Mouse (Mus musculus) megakaryocyte-erythroid progenitor cell, adult 5-6 weeks (primary cell): ENCODE data around the gene Zscan12. TPM values are rescaled to one million over a fixed set of nuclear protein-coding genes. Genes with fewer than 3 reads are reported as not detected.

ENCODE experiments used
- ATAC-seq: replicated peaks from 2 replicates; pipeline ENCODE4 v1.8.0; 2016; ENCODE audit warnings: mild to moderate bottlenecking, inconsistent platforms; ENCODE audit not compliant: severe bottlenecking, poor library complexity, low FRiP score, low TSS enrichment
- total RNA-seq, 2 experiments: library from RNA; stranded (forward) in 1 of 2; stranded (reverse) in 1 of 2; fragments of 200-1000, 215-1000 nt in 1 of 2; fragments of >200 nt in 1 of 2; fragmentation: Nextera tagmentation in 1 of 2; gene quantifications; 2 replicates each; pipeline ENCODE4 v1.2.3; 2014 to 2017

Gene Zscan12
- total RNA-seq, 2 experiments from 2014 or later: 11.0 to 11.1 TPM

DNA sequence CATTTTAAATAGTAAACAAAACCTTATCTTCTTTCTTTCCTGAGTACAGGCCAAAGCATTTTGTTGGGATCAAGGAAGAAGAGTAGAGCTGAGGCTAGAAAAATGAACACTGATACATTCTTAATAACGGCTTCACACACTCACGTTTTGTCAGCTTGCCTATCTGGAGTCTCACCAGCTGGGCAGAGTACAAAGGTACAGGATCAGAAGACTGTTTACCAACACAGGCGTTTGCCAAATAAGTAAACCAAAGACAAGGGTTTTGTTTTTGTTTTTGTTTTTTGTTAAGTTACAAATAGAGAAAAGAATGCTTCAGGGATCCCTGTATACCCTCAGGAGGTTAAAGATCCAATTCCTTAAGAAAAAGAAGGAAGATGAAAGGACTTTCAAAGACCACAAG lies 38.5 kb downstream of the Zscan12 start:
- no peak for ATAC-seq

DNA sequence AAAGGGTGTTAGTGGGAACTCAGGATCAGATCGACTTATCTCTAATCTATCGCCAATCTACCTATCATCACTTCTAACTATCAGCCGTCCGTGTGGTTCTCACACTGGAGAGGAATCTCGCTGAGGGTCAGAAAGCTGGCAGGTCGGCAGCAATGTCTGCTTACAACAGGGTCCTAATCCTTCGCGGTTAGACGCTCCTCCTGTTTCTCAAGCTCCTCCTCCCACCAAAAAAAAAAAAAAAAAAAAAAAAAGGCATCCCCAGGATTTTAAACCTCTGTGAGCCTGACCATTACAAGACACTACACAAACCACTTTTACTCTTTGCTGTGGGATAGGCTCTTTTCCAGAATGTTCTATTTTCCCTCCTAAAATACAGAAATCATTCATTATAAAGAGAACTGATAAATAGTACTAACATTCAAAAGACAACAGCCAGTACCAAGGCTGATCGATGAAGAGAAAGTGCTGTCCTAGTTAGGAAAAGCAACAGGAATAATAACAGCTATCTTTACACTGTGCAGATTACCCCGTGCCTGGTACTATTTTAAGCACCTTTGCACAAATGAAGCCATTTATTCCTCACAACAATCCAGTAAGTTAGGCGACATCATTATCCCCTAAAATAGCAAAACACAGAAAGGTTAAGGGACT lies 39.1 kb downstream of the Zscan12 start:
- peak; percentile 58; the same call in 1 of the 2 replicates for ATAC-seq

DNA sequence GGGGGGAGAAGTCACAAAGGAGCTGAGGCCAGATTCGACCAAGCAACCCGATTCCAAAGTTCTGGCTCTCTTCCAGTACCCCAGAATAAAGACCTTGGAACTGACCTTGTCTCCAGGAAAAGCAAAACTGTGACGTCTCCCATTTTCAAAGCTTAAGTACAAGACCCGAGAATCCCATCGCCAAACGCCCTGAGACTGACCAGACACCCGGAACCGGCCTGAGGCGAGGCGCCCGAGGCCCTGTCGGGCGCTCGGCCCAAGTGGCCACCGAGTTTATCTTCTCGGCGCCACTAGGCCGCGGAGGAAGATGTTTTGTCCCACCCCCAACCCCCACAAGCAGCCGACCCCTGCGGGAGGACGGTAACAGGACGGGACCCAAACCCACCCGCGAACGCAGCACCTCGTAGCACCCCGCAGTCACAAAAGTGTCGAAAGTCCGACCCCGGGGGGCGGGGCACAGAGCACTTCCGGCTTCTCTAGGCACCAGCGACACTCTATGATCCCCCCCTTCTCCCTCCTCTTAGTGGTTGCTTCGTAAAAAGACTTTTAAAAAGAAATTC lies 39.7 kb downstream of the Zscan12 start, which contains the start of gene Zkscan3:
Zkscan3 (minus strand) TSS at position 469 of the 560 bp plus-strand sequence.
- peak; percentile 95 for ATAC-seq

DNA sequence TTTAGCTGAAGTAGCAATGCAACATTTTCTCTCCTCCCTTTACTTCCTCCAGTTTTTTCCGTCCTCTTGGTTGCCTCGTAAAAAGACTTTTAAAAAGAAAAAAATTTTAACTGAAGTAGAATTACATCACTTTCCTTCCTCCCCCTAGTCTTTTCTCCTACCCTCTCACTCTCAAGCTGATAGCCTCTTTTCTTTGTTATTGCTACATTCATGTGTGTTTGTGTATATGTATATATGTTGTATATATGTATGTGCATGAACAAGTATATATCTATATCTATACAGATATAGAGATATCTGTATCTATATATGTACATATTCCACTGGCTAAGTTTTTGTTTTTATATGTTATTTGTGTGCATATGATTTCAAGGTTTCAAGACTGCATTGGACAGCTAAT lies 40.2 kb downstream of the Zscan12 start:
- no peak for ATAC-seq

DNA sequence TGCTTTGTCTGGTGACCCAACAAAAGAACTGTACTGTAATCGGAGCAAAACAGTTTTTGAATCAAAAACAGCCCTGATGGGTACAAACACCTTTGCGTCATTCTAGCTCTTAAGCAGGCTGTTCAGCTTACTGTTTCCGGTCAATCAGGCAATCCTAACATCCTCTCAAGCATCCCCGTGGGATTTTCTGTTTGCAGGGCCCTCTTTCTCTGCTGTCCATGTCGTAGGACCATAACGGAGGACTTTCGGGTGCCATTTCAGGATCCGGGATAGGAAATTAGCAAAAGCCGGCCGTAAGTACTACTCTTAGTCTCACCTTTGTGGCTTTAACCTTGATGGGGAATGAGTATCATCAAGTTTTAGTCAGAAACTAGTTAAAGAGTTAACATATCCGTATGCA lies 44.7 kb downstream of the Zscan12 start:
- ATAC-seq: no peak

DNA sequence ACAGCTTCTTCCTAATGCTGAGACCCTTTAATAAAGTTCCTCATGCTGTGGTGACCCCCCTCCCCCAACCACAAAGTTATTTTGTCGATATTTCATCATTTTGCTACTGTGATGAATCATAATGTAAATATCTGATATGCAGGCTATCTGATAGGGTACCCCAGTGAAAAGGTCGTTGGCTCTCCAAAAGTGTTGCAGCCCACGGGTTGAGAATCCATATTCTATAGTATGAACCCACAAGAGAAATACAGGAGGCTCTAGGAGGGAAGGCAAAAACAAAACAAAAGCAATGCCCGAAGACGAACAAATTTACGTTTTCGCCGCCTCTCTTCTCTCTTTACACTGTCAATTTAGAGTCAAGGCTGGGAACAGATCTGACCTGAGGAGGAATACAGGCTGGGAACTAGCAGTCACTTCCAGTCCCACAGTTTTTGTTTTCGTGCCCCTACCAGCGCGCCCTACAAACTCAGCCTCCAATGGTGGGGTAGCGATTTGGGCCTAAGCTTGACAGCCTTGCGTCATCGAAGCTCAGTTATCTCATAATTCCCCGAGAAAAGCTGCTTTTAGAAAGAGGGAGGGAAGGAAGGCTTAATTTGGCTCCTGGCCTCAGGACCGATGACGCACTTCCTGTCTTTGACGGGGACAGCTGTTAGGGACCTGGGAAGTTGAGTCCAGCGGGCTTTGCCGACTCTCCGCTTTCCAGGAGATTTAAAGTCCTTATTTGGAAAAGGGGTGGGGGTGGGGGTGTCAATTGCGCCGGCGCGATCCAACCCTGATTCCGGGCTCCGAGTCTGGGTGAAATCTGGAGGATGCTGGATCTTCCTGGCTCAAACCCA lies 45.6 kb downstream of the Zscan12 start:
- ATAC-seq: peak; percentile 98

DNA sequence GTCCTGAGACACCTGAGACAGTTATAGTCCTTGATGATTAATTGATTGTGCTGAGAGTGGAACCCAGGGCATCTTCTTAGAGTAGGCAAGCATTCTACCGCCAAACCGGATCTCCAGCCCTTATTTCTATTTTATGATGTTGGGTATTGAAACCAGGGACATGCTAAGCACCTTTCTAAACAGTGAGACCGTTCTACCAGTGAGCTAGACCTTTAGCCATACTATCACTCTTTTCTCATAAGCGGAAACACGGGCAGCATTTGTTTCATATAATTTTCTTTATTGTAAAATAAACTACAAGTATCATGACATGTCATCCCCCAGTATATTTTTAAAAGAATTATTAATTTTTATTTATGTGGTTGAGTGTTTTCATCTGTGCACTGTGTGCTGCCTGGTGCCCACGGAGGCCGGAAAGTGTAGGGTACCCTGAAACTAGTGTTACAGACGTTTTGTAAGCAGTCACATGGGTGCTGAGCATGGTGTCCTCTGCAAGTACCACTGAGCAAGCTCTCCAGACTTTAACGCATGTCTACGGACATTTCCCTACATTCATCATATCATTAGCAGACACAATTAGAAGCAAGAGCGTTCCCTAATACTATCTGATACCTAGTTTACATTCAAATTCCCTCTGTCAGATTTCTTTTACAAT lies 46.3 kb downstream of the Zscan12 start:
- no peak for ATAC-seq

DNA sequence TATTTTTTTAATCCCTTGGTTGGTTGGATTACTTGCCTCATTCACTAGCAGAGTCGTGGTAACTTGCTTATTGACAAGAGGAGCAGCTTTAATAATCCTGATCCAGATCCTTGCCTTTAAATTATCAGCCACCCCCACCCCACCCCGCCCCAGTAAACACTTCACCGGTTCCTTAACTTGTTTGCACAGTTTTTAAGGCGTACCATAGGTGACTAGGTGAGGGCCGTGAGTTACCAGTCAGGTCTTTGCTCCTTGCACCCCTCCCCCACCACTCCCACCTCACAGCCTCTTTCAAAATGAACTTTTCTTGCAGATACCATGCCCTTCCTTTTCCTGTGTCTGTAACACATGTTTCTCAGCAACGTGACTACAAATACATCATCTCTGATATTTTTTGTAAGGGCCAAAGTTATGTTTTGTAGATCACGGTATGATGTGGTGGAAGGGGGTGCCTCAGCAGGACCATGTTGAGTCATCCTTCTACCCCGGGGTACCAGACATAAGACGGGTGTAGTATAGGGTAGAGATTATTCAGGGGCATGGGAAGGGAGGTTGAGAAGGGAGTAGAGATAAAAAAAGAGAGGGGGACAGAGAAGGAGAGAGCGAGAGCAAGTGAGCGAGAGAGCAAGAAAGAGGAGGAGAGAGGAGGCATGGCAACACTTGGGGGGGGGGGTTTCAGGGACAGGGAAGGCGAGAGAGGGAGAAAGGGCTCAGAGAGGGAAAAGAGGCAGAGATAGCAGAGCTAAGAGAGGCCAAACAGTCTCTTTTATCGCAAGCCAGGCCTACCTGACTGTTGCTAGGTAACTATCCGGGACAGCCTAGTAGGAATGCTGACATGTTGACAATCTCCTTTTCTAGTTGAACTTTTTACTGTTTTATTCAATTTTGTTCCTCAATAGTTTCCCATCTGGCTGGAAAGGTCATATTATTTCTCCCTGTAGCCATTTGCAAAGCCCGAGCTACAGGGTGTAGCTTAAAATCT lies 51.9 kb downstream of the Zscan12 start:
- ATAC-seq: 0 out of 2 replicates have a peak, but pooled peaks have one; percentile 38

DNA sequence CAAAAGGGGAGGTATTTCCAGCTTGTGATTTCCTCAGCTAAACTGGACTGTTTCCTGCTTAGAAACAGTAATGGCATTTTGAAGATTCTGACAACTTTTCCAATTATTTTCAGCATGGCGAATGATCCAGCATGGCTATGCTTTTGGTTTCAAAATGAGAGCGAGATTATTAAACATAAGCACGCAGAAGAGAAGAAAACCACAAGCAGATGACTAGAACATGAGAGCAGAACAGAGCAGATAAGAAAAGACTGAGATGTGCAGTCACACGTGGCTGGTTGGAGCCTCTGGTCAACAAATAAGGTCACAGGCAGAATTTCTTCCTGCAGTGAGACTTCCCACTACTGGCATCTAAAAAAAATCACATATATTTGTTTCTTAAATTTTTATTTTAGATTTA lies 52.6 kb downstream of the Zscan12 start:
- 0 out of 2 replicates have a peak, but pooled peaks have one; percentile 63 for ATAC-seq

DNA sequence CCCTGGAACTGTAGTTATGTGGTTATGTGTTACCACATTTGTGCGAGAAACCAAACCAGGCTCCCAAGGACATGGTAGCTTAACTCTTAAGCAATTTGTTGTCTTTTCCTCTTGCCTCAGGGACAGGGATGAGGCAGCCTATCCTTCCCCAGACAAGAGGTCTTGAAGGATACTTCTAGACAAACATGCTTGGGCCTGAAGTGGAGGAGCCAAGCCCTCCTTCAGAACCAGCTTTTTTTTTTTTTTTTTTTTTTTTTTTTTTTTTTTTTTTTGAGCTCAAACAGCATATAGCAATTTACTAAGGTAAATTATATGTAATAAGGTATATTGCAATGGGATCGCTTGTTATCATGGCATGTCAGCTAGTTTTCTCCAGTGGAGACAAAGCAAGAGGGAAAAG lies 53.1 kb downstream of the Zscan12 start:
- ATAC-seq: no peak

DNA sequence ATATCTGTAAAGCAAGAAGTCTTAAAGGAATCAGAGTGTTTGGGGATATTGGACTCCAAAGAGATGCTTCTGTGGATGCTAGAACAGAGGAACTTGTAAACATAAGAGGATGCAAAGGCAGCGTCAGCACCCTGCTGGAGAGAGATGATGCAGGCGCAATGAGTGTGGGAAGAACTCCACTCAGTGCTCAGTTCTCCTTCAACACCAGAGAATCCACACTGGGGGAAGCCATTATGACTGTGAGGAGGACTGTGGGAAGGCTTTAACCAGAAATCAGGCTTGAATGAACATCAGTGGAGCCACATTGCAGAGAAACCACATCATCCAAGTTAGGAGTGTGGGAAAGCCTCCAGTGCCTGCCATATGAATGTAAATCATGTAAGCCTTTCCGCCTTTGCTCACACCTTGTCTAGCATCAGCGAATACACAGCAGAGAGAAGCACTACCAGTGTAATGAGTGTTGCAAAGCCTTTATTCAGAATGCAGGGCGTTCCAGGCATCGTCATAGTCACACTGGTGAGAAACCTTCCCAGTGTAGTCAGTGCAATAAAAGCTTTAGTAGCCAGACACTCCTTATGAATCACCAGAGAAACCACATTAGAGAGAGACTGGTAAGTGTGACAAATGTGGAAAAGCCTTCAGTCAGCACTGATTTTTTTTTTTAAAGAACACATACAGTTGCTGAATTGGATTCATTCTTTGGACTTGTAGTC lies 54.8 kb downstream of the Zscan12 start:
- ATAC-seq: no peak

DNA sequence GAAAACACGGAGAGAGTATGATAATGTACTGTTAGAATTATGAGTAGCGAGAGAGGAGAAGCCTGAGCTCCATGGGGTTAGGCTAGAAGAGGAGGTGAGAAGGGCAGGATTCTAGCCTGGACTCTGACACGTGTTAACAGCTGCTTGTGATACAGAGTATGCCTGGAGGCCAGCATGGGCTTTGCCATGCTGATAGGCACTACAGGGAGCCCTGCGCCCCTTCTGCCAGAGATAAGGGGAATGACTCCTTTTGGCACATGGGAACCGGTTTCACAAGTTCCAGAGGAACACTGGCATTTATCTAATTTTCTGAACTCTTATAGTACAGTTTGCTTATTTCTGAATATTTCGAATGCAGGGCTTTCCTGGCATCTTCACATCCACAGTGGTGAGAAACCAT lies 56.2 kb downstream of the Zscan12 start:
- peak; percentile 96 for ATAC-seq

Other genes starting within 250 kb of the Zscan12 start
- not detected in 2 replicates for gene Olfr263, start 233.2 kb upstream of the Zscan12 start, total RNA-seq (2014; fragmentation: Nextera tagmentation)
- gene Olfr263, start 233.2 kb upstream of the Zscan12 start, total RNA-seq (2017): not detected in 2 replicates
- gene Olfr1368, start 217.0 kb upstream of the Zscan12 start, total RNA-seq (2014; fragmentation: Nextera tagmentation): not detected in 2 replicates
- not detected in 2 replicates for gene Olfr1368, start 217.0 kb upstream of the Zscan12 start, total RNA-seq (2017)
- gene Trim27, start 183.4 kb upstream of the Zscan12 start, total RNA-seq (2014; fragmentation: Nextera tagmentation): 97.9 and 102 TPM in 2 replicates
- gene Trim27, start 183.4 kb upstream of the Zscan12 start, total RNA-seq (2017): 159 and 225 TPM in 2 replicates
- gene Gpx5, start 70.1 kb upstream of the Zscan12 start, total RNA-seq (2014; fragmentation: Nextera tagmentation): not detected in 2 replicates
- not detected in 2 replicates for gene Gpx5, start 70.1 kb upstream of the Zscan12 start, total RNA-seq (2017)
- not detected in 2 replicates for gene Gpx6, start 50.7 kb upstream of the Zscan12 start, total RNA-seq (2014; fragmentation: Nextera tagmentation)
- gene Gpx6, start 50.7 kb upstream of the Zscan12 start, total RNA-seq (2017): not detected in 2 replicates
- not detected in 2 replicates for gene Olfr1367, start 15.9 kb upstream of the Zscan12 start, total RNA-seq (2014; fragmentation: Nextera tagmentation)
- not detected in 2 replicates for gene Olfr1367, start 15.9 kb upstream of the Zscan12 start, total RNA-seq (2017)
- gene Zkscan3, start 39.9 kb downstream of the Zscan12 start, total RNA-seq (2014; fragmentation: Nextera tagmentation): 45.1 and 49.1 TPM in 2 replicates
- gene Zkscan3, start 39.9 kb downstream of the Zscan12 start, total RNA-seq (2017): 28.8 and 32.3 TPM in 2 replicates
- gene Pgbd1, start 78.2 kb downstream of the Zscan12 start, total RNA-seq (2014; fragmentation: Nextera tagmentation): 2.8 and 4.3 TPM in 2 replicates
- gene Pgbd1, start 78.2 kb downstream of the Zscan12 start, total RNA-seq (2017): 4.5 and 6.1 TPM in 2 replicates
- gene Zscan26, start 90.9 kb downstream of the Zscan12 start, total RNA-seq (2014; fragmentation: Nextera tagmentation): 11.1 and 23.8 TPM in 2 replicates
- gene Zscan26, start 90.9 kb downstream of the Zscan12 start, total RNA-seq (2017): 16.8 and 21.2 TPM in 2 replicates
- gene Nkapl, start 105.7 kb downstream of the Zscan12 start, total RNA-seq (2014; fragmentation: Nextera tagmentation): not detected in 2 replicates
- gene Nkapl, start 105.7 kb downstream of the Zscan12 start, total RNA-seq (2017): 1.1 TPM in 1 of 2 replicates, not detected in the other
- gene Zkscan4, start 116.1 kb downstream of the Zscan12 start, total RNA-seq (2014; fragmentation: Nextera tagmentation): not detected in 2 replicates
- gene Zkscan4, start 116.1 kb downstream of the Zscan12 start, total RNA-seq (2017): not detected in 2 replicates
- gene Gm10065, start 116.6 kb downstream of the Zscan12 start, total RNA-seq (2014; fragmentation: Nextera tagmentation): not detected in 2 replicates
- gene Gm10065, start 116.6 kb downstream of the Zscan12 start, total RNA-seq (2017): not detected in 2 replicates
- gene AK157302, start 132.4 kb downstream of the Zscan12 start, total RNA-seq (2014; fragmentation: Nextera tagmentation): 2.1 and 2.6 TPM in 2 replicates
- 0.19 and 0.23 TPM in 2 replicates for gene AK157302, start 132.4 kb downstream of the Zscan12 start, total RNA-seq (2017)
- 3.7 and 8.4 TPM in 2 replicates for gene Gm11273, start 138.6 kb downstream of the Zscan12 start, total RNA-seq (2014; fragmentation: Nextera tagmentation)
- gene Gm11273, start 138.6 kb downstream of the Zscan12 start, total RNA-seq (2017): 2.0 and 10.4 TPM in 2 replicates
- gene Zkscan8, start 168.3 kb downstream of the Zscan12 start, total RNA-seq (2014; fragmentation: Nextera tagmentation): 14.6 and 23.6 TPM in 2 replicates
- gene Zkscan8, start 168.3 kb downstream of the Zscan12 start, total RNA-seq (2017): 12.3 and 15.4 TPM in 2 replicates
- gene Olfr1366, start 180.0 kb downstream of the Zscan12 start, total RNA-seq (2014; fragmentation: Nextera tagmentation): not detected in 2 replicates
- not detected in 2 replicates for gene Olfr1366, start 180.0 kb downstream of the Zscan12 start, total RNA-seq (2017)
- gene Olfr1535, start 197.1 kb downstream of the Zscan12 start, total RNA-seq (2014; fragmentation: Nextera tagmentation): not detected in 2 replicates
- gene Olfr1535, start 197.1 kb downstream of the Zscan12 start, total RNA-seq (2017): not detected in 2 replicates
- gene Olfr1364, start 218.9 kb downstream of the Zscan12 start, total RNA-seq (2014; fragmentation: Nextera tagmentation): not detected in 2 replicates
- gene Olfr1364, start 218.9 kb downstream of the Zscan12 start, total RNA-seq (2017): not detected in 2 replicates